Mouse (Mus musculus) bone marrow, adult 2 months (tissue): Measurements from ENCODE around the gene Ugt1a6b. TPM values are rescaled to one million over a fixed set of nuclear protein-coding genes. Genes with fewer than 3 reads are reported as not detected.

Experiments used
- H3K27ac ChIP-seq: fragments of 200-500 bp; 2 replicates; pipeline ENCODE4 v1.5.1; 2012; ENCODE audit warnings: low read depth, mild to moderate bottlenecking, control low read depth, inconsistent platforms, low read length; ENCODE audit not compliant: control insufficient read depth, poor library complexity, insufficient read depth
- H3K4me1 ChIP-seq: fragments of 200-500 bp; 2 replicates; pipeline ENCODE4 v1.6.1; 2011; ENCODE audit warnings: low read length; ENCODE audit not compliant: control insufficient read depth, insufficient read depth
- H3K4me3 ChIP-seq: fragments of 200-500 bp; replicated peaks from 2 replicates; pipeline ENCODE3; 2011; ENCODE audit warnings: mild to moderate bottlenecking, low read depth, low read length, control low read depth; ENCODE audit not compliant: control insufficient read depth
- CTCF ChIP-seq: fragments of 200-500 bp; IDR thresholded peaks from 2 replicates; pipeline ENCODE4 v1.5.1; 2011; ENCODE audit warnings: low read length, control low read depth; ENCODE audit not compliant: control insufficient read depth, insufficient read depth
- POLR2A ChIP-seq: fragments of 200-500 bp; IDR thresholded peaks from 2 replicates; pipeline ENCODE4 v1.6.1; 2011; ENCODE audit warnings: low read depth, mild to moderate bottlenecking, control low read depth, low read length, borderline replicate concordance; ENCODE audit not compliant: control insufficient read depth
- WGBS: fragments of 180-500 bp; shearing (Covaris S2); methylation state at CpG from one replicate; pipeline ENCODE4 v1.1.7; 2018; 5-methylcytosine and 5-hydroxymethylcytosine counted together
- polyA plus RNA-seq: library from polyadenylated mRNA; stranded (reverse); fragments of >200 nt; gene quantifications from 2 replicates; pipeline ENCODE4 v1.2.4, GENCODE M21; 2011; ENCODE audit warnings: low replicate concordance; ENCODE audit not compliant: missing spikeins, insufficient read depth, insufficient read length

Ugt1a6b gene
- polyA plus RNA-seq, 1 experiment, result 6.5 TPM

DNA sequence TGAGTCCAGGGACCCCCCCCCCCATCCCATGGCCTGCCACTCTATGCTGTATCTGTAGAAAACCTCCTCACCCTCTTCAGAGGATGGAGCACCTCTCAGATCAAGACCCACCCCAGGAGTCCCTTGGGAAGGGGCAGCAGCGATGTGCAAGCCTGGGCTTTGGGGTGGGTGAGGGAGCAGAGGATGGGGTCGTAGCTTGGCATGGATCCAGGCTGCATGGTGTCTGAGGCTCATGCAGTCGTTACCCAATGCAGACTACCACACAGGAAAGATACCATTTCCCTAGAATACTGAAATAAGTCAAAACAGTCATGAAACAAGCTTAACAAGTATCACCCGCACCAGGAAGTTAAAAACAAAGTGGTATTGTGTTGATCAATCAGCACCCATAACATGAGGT lies 145.6 kb downstream of the Ugt1a6b start:
- Histone ChIP-seq H3K27ac (no peak overlapping the region), H3K4me3 (no peak overlapping the region), H3K4me1 (peaks cover 1% of the 10 kb centered on the region; the same call in 1 of the 2 replicates)
- no peak for TF ChIP-seq POLR2A
- no peak for TF ChIP-seq CTCF
- 46% methylated on average over 4 of the region's 4 CpGs for WGBS

DNA sequence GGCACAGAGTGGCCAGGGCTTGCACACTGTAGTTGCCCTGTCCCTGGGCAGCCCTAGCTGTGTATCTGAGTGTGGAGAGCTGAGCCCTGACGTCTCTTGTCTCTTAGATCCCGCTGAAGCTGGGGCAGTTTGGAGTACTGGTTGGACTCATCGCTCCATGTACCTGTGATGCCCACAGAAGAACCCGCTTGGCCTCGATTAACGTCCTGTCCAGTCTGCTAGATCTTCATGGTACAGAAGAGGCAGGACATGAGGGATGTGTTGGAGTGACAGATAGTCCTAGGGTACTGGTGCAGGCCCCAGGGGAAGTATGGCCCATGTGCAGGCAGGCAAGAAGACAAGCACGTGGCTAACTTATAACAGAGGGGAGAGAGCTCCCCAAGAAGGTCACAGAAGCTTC lies 146.5 kb downstream of the Ugt1a6b start:
- Histone ChIP-seq H3K4me1 (peaks cover 1% of the 10 kb centered on the region; the same call in 1 of the 2 replicates), H3K4me3 (no peak overlapping the region), H3K27ac (no peak overlapping the region)
- WGBS, result 74% methylated on average over 7 of the region's 7 CpGs
- TF ChIP-seq CTCF (no peak), POLR2A (no peak)

DNA sequence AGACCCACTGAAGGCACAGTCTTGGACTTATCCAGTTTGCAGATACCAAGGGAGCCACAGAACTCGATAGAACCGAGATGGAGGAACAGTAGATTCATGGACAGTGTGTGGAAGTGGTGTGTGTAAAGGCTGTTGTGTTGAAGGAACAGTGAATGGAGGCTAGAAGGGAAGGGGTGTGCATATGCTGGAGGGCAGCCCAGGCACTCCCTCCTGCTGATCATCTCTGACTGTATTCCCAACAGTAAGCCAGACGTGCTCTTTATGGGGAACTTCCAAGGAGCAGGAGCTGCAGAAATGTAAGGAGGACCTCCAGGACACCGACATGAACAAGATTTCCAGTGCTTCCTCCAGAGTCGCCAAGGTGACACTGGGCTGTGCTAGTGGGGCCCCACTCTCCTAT lies 147.0 kb downstream of the Ugt1a6b start:
- Histone ChIP-seq H3K4me1 (peaks cover 1% of the 10 kb centered on the region; the same call in 1 of the 2 replicates), H3K4me3 (no peak overlapping the region), H3K27ac (no peak overlapping the region)
- no peak for TF ChIP-seq POLR2A
- no peak for TF ChIP-seq CTCF
- 75% methylated on average over 5 of the region's 5 CpGs for WGBS

DNA sequence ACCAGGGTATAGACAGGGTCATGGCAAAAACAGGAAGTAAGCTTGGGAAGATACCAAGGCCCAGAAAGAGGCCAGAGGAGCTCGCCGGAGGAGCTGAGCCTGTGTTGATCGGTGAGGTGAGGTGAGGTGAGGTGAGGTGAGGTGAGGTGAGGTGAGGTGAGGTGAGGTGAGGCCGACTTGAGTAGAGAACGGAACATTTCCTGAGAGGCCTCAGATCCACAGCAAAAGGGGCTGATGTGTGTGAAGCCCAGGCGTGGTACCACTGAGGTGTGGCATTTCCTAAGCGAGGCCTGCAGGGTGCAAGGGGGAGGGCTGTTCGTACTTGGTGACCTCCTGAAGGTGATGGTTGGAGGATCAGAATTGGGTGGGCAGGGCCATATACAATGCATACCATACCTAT lies 150.1 kb downstream of the Ugt1a6b start:
- Histone ChIP-seq H3K4me3 (no peak overlapping the region), H3K4me1 (peaks cover 1% of the 10 kb centered on the region; the same call in 1 of the 2 replicates), H3K27ac (no peak overlapping the region)
- no peak for TF ChIP-seq POLR2A
- no peak for TF ChIP-seq CTCF
- 52% methylated on average over 8 of the region's 8 CpGs for WGBS

DNA sequence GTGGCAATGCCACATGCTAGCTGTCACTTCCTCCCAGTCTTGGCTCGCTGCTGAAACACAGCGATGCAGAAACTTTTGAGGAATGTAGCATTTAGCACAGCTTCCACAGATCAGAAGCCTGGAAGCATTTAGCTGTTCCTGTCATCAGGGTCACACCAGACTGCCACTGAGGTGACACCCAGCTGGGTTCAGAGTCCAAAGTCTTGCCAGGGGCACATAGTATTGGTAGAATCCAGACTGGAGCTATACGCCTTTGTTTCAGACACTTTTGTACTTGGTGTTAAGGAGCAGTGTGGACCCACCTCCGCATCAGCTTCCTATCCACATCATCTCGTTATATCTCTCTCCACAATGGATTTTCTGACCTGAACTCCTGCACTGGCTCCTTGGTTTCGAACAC lies 150.5 kb downstream of the Ugt1a6b start:
- Histone ChIP-seq H3K4me3 (no peak overlapping the region), H3K27ac (no peak overlapping the region), H3K4me1 (peaks cover 1% of the 10 kb centered on the region; the same call in 1 of the 2 replicates)
- WGBS, result 63% methylated on average over 6 of the region's 6 CpGs
- TF ChIP-seq POLR2A, result no peak
- TF ChIP-seq CTCF, result no peak

DNA sequence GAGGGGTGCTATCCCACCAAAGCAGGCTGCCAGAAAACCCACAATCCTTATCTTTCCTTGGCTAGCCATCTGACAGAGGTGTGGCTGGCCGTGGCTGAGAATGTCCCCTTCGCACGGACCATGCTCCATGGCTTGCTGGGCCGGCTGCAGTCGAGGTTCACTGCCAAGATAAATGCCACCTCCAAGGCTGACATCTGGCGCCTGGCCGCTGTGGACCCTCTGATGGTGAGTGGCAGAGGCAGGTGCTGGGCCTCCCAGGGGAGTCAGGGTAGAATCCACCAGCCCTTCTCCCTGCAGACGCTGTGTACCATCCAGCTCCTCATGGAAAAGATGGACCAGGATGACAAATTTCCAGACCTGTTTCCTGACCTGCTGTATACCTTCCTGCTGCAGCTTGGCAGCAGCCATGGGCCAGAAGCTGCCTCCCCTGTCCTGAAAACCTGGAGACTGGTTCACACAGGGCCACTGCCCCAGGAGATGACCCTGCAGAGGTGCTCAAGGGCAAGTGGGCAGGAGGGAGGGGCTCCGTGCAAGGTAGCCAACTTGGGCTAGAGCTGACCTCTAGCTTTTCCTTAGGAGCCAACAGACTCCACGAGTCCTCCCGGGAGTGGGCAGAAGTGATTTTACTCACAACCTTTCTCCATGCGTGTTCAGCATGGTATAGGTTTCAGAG lies 151.9 kb downstream of the Ugt1a6b start:
- Histone ChIP-seq H3K4me3 (no peak overlapping the region), H3K27ac (no peak overlapping the region), H3K4me1 (peaks cover 9% of the 10 kb centered on the region)
- 77% methylated on average over 12 of the region's 12 CpGs for WGBS
- no peak for TF ChIP-seq CTCF
- TF ChIP-seq POLR2A, result no peak

DNA sequence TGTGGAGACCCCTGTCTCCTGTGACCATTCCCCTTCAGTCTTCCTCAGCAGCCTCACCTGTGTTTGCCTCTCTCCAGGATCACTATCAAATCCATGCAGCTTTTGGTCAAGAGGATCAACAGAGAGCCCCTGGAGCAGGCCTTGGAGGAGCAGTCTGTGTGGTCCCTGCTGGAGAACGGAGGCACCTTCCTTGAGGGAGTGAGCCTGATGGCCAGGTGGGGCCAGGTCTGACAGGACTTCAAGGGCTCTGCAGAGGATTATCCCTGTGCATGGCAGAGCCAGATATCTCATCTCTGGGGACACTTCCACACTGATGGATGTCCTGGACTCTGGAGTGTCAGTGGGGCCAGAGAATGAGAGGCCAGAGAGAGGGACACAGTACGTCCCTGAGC lies 152.4 kb downstream of the Ugt1a6b start:
- TF ChIP-seq POLR2A, result no peak
- no peak for TF ChIP-seq CTCF
- WGBS, result 55% methylated on average over 2 of the region's 2 CpGs
- Histone ChIP-seq H3K4me3 (no peak overlapping the region), H3K4me1 (peaks cover 12% of the 10 kb centered on the region), H3K27ac (no peak overlapping the region)

DNA sequence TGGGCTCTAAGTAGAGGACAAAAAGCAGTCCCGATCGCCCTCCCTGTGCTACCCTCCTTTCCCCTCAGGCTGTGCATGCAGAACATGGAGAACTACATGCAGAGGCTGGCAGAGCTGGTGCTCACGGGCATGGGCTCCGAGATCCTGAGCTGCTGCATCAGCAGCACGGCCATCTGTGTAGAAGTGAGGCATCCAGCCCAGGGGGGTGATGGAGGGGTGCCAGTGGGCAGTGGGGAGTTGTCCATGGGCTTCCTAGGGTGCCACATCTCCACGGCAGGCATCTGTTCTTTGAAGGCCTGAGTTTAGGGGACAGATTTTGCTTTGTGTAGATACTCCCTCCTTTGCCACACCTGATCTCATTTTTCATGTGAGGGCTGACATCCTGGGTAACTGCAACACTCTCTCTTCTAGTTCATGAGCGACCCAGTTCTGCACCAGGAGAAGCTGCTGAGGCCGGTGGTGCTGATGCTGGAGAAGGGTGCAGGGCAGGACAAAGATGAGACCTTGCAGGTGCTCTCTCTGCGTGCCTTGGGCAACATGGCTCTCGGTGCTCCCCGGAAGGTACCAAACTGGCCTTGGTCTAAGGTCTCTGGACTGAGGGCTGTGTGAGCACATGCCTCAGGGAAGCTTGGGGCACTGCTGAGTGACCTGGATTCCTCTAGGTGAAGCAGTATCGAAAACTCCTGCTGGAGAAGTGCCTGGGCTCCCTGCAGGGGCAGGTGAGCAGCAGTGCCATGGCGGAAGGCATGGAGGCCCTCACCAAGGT lies 153.1 kb downstream of the Ugt1a6b start:
- peaks cover 16% of the 10 kb centered on the region for H3K4me1 ChIP-seq
- TF ChIP-seq POLR2A (no peak), CTCF (no peak)
- 76% methylated on average over 13 of the region's 13 CpGs for WGBS
- H3K27ac ChIP-seq, result no peak overlapping the region
- no peak overlapping the region for H3K4me3 ChIP-seq
